Mouse (Mus musculus) heart, adult 10 weeks (tissue): ENCODE results near the gene Entpd8. TPM values are rescaled to one million over a fixed set of nuclear protein-coding genes. Genes with fewer than 3 reads are reported as not detected.

Experiments used
- polyA plus RNA-seq: library from polyadenylated mRNA; stranded (reverse); fragments of 350-450 nt; fragmentation: Illumina TruSeq; extraction: RNeasy Lipid Tissue Mini Kit (QIAGEN cat#74804); gene quantifications from one replicate; pipeline ENCODE4 v1.2.3, GENCODE M21; 2014; ENCODE audit warnings: low read depth, low replicate concordance

The Entpd8 gene
- polyA plus RNA-seq: not detected

DNA sequence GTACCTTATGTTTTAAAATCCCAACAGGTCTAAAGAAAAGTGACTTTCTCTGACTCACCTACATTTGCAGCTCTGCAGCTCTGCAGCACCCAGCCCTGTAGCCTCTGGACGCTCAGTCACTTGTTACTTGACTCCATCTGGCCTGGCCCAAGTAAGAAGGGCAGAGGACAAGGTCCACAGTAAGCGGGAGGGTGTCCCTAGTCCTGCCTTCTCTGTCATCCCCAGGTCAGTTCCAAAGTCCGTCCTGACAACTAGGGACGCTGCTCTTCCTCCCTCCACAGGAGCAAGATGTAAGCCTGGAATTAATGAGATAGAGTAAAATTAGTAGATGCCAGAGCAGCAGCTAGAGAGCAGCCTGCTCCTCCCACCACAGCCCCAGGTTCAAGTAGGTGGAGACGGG, at the start of gene Entpd8:
TSS of gene Entpd8 (plus strand) at position 229 of the 400 bp plus-strand sequence.

DNA sequence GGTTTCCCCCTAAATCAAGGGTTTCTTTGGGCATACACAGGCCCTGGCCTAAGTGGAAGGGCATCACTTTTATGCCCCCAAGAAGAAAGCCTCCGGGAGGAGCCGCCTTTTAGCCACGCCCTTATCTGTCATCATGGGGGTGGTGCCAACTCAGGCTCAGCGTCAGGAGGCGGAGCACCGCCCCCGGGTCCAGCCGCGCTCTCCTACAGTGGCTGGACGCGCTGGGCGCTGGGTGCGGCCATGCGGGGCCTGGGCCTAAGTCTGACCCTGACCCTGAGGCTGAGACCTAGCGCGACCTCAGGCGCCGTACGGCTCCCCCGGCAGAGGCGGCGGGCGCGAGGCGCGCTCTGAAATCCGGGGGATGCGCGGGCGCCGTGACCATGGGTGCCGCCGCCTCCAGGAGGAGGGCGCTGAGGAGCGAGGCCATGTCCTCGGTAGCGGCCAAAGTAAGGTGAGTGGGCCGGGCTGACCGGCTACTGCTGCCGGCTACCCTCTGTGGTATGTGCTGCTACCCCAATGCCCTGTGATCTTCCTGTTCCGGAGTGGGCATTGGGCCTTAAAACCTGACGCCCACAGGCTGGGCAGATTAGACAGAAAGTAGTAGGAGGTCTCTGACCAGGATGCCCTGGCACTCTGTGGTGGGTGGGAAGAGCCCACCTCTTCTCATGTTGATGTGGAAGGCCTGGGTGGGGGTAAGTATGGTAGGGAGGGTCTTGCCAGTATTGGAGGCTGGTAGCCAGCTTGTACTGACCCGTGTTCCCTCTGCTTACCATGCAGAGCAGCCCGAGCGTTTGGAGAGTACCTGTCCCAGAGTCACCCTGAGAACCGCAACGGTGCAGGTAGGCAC, 25.7 kb upstream of the Entpd8 start, which contains the start of gene Nsmf:
TSS of gene Nsmf (plus strand) at position 135 of the 847 bp plus-strand sequence.

DNA sequence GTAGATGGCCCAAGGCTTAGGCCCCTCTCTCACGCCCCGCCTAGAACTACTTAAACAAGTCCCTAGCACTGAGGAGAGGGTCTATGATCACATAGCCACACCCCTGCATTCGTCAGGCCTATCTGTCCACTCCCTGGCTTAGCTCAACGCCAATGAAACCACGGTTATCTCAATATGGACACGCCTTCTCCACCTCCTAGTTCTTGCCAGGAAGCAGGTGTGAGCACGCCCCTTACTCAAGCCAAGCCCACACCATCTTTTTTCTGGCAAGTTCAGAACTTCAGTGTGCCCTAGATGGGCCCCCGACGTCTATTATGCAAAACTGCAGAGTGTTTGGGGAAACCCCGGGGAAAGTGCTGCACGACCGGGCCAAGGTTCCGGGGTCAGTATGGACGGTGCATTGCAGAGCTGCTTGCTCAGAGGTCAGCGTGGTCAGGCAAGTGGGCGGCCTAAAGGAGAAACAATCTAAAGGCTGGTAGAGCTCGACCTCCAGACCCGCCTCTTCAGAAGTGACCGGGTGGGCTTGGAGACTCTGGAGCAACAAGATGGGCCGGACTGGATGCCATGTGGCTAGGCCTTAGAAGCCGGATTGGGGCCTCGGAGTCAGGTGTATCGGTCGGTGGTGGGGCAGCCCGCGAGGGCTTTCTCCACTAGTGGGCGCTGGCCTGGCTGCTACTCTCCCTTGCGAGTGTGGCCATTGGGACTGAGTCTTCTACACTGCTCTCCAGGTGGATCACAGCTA, 15.2 kb downstream of the Entpd8 start, which contains the start of gene Noxa1:
TSS of gene Noxa1 (minus strand) at position 41 of the 742 bp plus-strand sequence.

Other genes starting within 250 kb of the Entpd8 start
- gene Ehmt1, start 160.7 kb upstream of the Entpd8 start, polyA plus RNA-seq: 16.0 TPM
- 9.0 TPM for gene Arrdc1, start 145.1 kb upstream of the Entpd8 start, polyA plus RNA-seq
- gene Zmynd19, start 130.5 kb upstream of the Entpd8 start, polyA plus RNA-seq: 15.5 TPM
- gene Dph7, start 117.9 kb upstream of the Entpd8 start, polyA plus RNA-seq: 9.7 TPM
- 116 TPM for gene Mrpl41, start 105.2 kb upstream of the Entpd8 start, polyA plus RNA-seq
- gene Pnpla7, start 104.3 kb upstream of the Entpd8 start, polyA plus RNA-seq: 21.6 TPM
- 27.4 TPM for gene Nsmf, start 25.9 kb upstream of the Entpd8 start, polyA plus RNA-seq
- not detected for gene Noxa1, start 14.8 kb downstream of the Entpd8 start, polyA plus RNA-seq
- gene Nrarp, start 100.5 kb downstream of the Entpd8 start, polyA plus RNA-seq: 9.5 TPM
- gene Tor4a, start 116.6 kb downstream of the Entpd8 start, polyA plus RNA-seq: 4.8 TPM
- gene Nelfb, start 131.2 kb downstream of the Entpd8 start, polyA plus RNA-seq: 34.5 TPM
- gene Stpg3, start 134.3 kb downstream of the Entpd8 start, polyA plus RNA-seq: not detected
- not detected for gene Fam166a, start 138.4 kb downstream of the Entpd8 start, polyA plus RNA-seq
- gene Tubb4b, start 144.4 kb downstream of the Entpd8 start, polyA plus RNA-seq: 275 TPM
- not detected for gene Slc34a3, start 154.1 kb downstream of the Entpd8 start, polyA plus RNA-seq
- gene Rnf224, start 156.5 kb downstream of the Entpd8 start, polyA plus RNA-seq: not detected
- gene Rnf208, start 162.0 kb downstream of the Entpd8 start, polyA plus RNA-seq: not detected
- gene Cysrt1, start 162.1 kb downstream of the Entpd8 start, polyA plus RNA-seq: not detected
- gene AL732309.1, start 166.6 kb downstream of the Entpd8 start, polyA plus RNA-seq: 6.4 TPM
- gene Tmem203, start 175.1 kb downstream of the Entpd8 start, polyA plus RNA-seq: 9.8 TPM
- 3.3 TPM for gene Tprn, start 182.3 kb downstream of the Entpd8 start, polyA plus RNA-seq
- 49.1 TPM for gene Ssna1, start 192.1 kb downstream of the Entpd8 start, polyA plus RNA-seq
- 42.7 TPM for gene Anapc2, start 192.2 kb downstream of the Entpd8 start, polyA plus RNA-seq
- not detected for gene Tmem210, start 207.8 kb downstream of the Entpd8 start, polyA plus RNA-seq
- not detected for gene Lrrc26, start 209.6 kb downstream of the Entpd8 start, polyA plus RNA-seq
- not detected for gene Grin1, start 238.9 kb downstream of the Entpd8 start, polyA plus RNA-seq